Mouse (Mus musculus): ENCODE results near the gene Kit.

Kit gene

GRCm38 (mm10) chr5:75705421-75705820, 130.7 kb downstream of the Kit start:
- intact Hi-C loops (cut with DNase I): no loop called here

Measured in adrenal gland (tissue).